Mouse (Mus musculus) stomach, embryonic 15.5 days (tissue): Measurements from ENCODE around the gene Fn1. TPM values are rescaled to one million over a fixed set of nuclear protein-coding genes. Genes with fewer than 3 reads are reported as not detected.
A peak's percentile ranks its signal among the peaks of the same experiment; 100 is the strongest.

Experiments
- ATAC-seq: fragments of 200-750 bp; cut with Nextera tagmentation; 2 replicates; pipeline ENCODE4 v1.8.0; 2017; ENCODE audit warnings: low read depth, moderate number of reproducible peaks, moderate TSS enrichment; ENCODE audit not compliant: insufficient read depth, low FRiP score
- H3K27ac ChIP-seq: fragments of 300-500 bp; sonication (generic); 2 replicates; pipeline ENCODE4 v1.5.1; 2015; ENCODE audit warnings: mild to moderate bottlenecking, inconsistent platforms
- H3K27me3 ChIP-seq: fragments of 300-500 bp; sonication (generic); replicated peaks from 2 replicates; pipeline ENCODE4 v1.6.1; 2015; ENCODE audit warnings: inconsistent platforms
- H3K36me3 ChIP-seq: fragments of 300-500 bp; sonication (generic); 2 replicates; pipeline ENCODE4 v1.6.1; 2015; ENCODE audit warnings: inconsistent platforms
- H3K4me1 ChIP-seq: fragments of 300-500 bp; sonication (generic); 2 replicates; pipeline ENCODE4 v1.6.1; 2015; ENCODE audit warnings: inconsistent platforms
- H3K4me2 ChIP-seq: fragments of 300-500 bp; sonication (generic); 2 replicates; pipeline ENCODE4 v1.6.1; 2015; ENCODE audit warnings: mild to moderate bottlenecking, inconsistent platforms
- H3K4me3 ChIP-seq: fragments of 300-500 bp; sonication (generic); replicated peaks from 2 replicates; pipeline ENCODE4 v1.5.1; 2015; ENCODE audit warnings: inconsistent platforms
- H3K9ac ChIP-seq: fragments of 300-500 bp; sonication (generic); 2 replicates; pipeline ENCODE4 v1.6.1; 2015; ENCODE audit warnings: inconsistent platforms
- H3K9me3 ChIP-seq: fragments of 300-500 bp; sonication (generic); 2 replicates; pipeline ENCODE4 v1.6.1; 2016; ENCODE audit warnings: inconsistent platforms
- WGBS: fragments of 180-500 bp; shearing (Covaris S2); methylation state at CpG from one replicate; pipeline ENCODE4 v1.1.7; 2015; 5-methylcytosine and 5-hydroxymethylcytosine counted together
- polyA plus RNA-seq: library from polyadenylated mRNA; unstranded; fragments of >200 nt; fragmentation: Nextera tagmentation; extraction: Ambion mirVana; gene quantifications from 2 replicates; pipeline ENCODE4 v1.2.1, GENCODE M21; 2015

Fn1 gene
- polyA plus RNA-seq = 117 and 124 TPM in 2 replicates

DNA sequence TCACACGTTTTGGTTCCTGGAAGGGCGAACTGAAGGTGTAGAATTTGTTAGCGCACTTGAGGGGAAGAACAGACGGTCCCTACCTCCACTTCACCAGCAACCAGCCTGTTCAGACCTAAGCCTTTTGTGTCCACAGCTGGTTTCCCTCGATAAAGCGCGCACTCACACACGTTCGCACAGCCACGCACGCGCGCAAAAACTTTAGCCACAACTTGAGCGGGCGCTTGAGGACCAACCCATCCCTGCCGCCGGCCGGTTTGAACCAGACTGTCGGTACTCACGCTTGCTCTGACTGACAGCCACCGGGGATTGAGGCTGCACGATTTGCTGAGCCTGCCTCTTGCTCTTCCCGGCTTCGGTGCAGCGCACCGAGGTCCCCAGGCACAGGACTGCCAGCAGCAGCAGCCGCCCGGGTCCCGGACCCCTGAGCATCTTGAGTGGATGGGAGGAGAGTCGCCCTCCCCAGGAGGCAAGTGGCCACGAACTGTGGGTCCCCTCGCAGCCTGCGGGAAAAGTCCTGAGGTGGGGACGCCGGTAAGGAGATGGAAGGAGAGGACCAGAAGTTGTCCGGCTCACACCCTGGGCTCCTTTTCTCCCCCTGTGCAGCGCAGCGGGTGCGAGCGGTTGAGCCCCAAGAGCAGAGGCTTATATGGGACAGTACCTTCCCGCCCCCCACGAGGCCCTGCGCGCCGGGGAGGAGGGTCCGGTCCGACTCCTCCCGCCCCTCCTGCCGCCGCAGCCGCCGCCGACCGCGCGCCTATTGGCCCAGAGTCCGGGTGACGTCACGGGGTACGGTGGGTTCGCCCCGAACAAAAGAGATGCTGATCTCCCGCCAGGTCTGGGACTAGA is at the start of gene Fn1:
Gene Fn1 (minus strand): TSS at position 650 of the 849 bp plus-strand sequence.
- H3K4me1 ChIP-seq = 0 out of 2 replicates have a peak, but pooled peaks cover 11% of the 10 kb centered on the region
- ATAC-seq = peak; percentile 91
- under 1% methylated on average over 63 of the region's 63 CpGs for WGBS

DNA sequence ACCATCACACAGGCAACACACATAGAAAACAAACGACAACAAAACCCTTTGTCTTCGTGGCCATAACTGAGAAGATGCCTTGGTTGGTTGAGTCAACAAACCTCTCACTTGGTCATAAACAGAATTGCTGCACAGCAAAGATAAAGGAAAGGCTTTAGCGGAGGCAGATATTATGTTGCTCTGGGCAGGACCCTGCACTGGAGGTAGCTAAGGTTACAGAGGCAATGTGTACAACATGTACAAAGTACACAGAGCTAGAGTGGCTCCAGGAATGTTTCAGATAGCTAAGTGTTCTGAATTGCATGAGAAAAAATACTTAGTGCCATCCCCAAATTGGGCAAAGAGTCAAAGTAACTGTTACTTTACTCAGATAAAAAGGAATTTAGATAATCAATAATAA is 43.1 kb upstream of the Fn1 start:
- WGBS = 64% methylated on average over 3 of the region's 3 CpGs
- no peaks in the 10 kb centered on the region for H3K36me3 ChIP-seq
- no peak overlapping the region for H3K4me3 ChIP-seq
- ATAC-seq = no peak
- H3K9me3 ChIP-seq = no peaks in the 10 kb centered on the region
- H3K27ac ChIP-seq = no peak overlapping the region
- H3K4me2 ChIP-seq = no peak overlapping the region
- H3K27me3 ChIP-seq = no peaks in the 10 kb centered on the region
- no peaks in the 10 kb centered on the region for H3K4me1 ChIP-seq
- H3K9ac ChIP-seq = no peak overlapping the region

More for the DNA sequence above, at the start of gene Fn1:
- Histone ChIP-seq H3K4me2 (peak within 1 kb of the TSS; percentile 90), H3K4me3 (peak within 1 kb of the TSS; percentile 65), H3K27ac (peak within 1 kb of the TSS; percentile 92), H3K9ac (peak within 1 kb of the TSS; percentile 59), H3K36me3 (no peaks in the 10 kb centered on the region; the same call in 1 of the 2 replicates), H3K9me3 (no peaks in the 10 kb centered on the region), H3K27me3 (no peaks in the 10 kb centered on the region)

DNA sequence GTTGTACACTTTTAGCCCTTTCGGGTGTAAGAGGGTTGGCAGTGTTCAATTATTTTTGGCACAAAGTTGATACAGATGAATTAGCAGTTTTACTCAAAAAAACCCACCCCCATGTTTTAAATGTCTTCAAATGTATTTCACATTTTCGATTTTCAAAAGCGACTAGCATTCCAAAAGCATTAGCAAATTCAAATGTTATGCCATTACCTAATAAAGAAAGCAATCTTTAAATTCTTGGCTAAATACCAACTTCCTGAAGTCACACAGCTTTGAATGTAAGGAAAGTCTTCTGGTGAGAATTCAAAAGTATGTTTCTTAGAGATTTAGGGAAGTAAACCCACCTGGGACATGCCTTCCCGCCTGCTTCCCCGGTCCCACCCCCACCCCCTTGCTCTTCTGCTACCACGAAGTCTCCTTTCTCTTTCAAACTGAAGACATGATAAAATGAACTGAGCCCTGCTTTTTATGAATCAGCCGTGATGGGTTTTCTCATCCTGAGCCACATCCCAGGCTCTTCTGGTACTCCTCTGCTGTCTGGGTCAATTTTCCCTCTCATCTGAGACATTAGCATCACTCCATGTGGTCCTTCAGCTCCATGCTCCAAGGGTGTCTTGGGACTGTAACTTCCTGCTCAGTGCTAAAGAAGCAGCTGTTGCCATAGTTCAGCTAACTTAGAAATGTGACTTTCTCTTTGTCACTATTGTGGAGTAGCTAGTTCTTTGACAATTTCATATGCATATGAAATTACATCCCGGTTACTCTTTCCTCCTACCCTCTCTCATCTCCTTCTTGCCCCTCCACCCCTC is 38.7 kb upstream of the Fn1 start:
- 48% methylated on average over 8 of the region's 8 CpGs for WGBS
- Histone ChIP-seq H3K36me3 (no peaks in the 10 kb centered on the region), H3K4me3 (no peak overlapping the region), H3K4me1 (no peaks in the 10 kb centered on the region), H3K9ac (no peak overlapping the region), H3K9me3 (no peaks in the 10 kb centered on the region), H3K27me3 (no peaks in the 10 kb centered on the region), H3K4me2 (no peak overlapping the region), H3K27ac (no peak overlapping the region)
- no peak for ATAC-seq

DNA sequence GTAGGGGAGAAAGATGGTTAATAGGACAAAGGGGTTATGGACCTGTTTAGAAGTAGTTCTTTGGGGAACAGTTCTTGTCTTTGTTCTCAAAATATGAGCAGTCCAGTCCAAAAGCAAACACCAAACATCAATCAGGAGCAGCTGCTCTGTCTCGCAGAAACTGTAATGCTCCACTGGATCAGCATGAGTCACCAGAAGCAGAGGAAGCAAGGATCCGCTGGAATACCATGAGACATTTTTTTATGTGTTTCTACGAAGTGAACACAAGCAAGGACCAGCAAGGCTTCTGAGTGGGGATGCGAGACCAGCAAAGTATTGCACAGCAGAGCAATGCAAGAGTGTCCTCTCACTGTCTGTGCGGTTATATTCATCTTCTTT is 35.9 kb upstream of the Fn1 start:
- H3K4me3 ChIP-seq = no peak overlapping the region
- H3K27me3 ChIP-seq = no peaks in the 10 kb centered on the region
- no peak for ATAC-seq
- no peaks in the 10 kb centered on the region for H3K36me3 ChIP-seq
- H3K4me2 ChIP-seq = no peak overlapping the region
- no peaks in the 10 kb centered on the region for H3K4me1 ChIP-seq
- no peak overlapping the region for H3K27ac ChIP-seq
- 77% methylated on average over 5 of the region's 5 CpGs for WGBS
- no peak overlapping the region for H3K9ac ChIP-seq
- no peaks in the 10 kb centered on the region for H3K9me3 ChIP-seq

DNA sequence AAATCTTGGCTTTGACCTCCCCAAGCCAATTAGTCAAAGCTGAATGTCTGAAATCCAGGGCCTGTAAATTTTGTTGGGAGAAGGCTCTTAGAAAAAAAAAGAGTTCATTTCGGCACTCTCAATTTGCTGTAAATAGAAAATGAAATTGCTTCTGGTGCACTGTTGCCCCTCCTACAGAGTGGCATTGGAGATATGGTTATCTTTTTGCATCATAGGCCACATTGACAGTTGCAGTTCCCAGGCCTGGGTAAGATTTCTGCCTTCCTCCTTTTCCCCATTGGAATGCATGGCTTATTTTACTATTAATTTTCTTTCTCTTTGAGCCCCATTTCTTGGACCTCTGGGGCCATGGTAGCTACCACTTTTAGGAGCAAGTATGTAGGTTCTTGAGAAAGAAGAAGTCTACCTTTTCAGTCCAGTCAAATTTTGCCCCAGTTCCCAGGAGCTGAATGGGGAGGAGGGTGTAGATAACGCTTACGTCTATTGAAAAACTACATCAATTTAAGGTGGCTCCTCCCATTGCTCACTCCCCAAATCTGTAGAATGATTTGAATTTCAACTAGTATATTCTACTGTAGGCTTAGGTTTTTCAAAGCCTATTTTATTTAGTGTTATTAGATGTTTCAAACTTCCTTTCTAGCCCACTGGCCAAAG is 35.4 kb upstream of the Fn1 start:
- H3K4me3 ChIP-seq = no peak overlapping the region
- no peak overlapping the region for H3K9ac ChIP-seq
- H3K36me3 ChIP-seq = no peaks in the 10 kb centered on the region
- H3K27me3 ChIP-seq = no peaks in the 10 kb centered on the region
- ATAC-seq = no peak
- no peaks in the 10 kb centered on the region for H3K4me1 ChIP-seq
- no peak overlapping the region for H3K27ac ChIP-seq
- no peak overlapping the region for H3K4me2 ChIP-seq
- WGBS = 87% methylated on average over 3 of the region's 3 CpGs
- no peaks in the 10 kb centered on the region for H3K9me3 ChIP-seq

DNA sequence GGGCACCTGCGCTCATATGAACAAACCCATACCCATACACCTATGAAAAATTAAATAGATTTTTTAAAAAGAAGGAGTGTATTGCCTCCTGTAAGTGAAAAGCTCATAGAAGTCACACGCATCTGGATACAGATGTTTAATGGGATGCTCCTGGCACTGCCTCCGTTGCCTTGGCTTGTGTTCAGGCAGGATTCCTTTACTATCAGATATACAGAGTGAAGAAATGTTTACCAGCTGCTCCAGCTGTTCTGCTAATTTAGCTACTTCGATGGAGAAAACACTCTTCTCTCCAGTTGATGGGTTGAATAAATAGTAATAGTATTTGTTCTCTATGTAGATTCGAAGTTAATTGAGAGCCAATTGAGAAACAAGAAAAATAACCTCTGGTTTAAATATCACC is 33.8 kb upstream of the Fn1 start:
- ATAC-seq = no peak
- 60% methylated on average over 5 of the region's 5 CpGs for WGBS

DNA sequence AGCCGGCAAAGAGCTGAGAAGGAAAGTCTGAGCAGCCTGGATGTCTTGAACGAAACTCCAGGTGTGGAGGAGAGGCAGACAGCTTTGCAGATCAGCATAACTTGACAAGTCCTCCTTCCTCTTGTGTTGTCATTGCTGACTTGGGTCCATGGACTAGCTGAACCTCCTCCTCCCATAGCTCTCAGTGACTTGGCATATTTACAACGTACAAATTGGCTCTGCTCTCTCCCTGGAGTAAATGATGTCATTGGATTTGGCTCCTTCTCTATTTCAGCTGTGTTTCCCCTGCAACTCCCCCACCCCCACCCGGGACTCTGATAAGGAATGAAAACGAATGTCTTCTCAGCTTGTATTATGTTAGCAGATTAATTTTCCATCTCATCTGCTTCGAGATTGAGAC is 30.7 kb upstream of the Fn1 start:
- WGBS = 44% methylated on average over 6 of the region's 6 CpGs
- Histone ChIP-seq H3K9me3 (no peaks in the 10 kb centered on the region), H3K36me3 (no peaks in the 10 kb centered on the region), H3K4me2 (no peak overlapping the region), H3K27ac (no peak overlapping the region), H3K4me1 (no peaks in the 10 kb centered on the region), H3K4me3 (no peak overlapping the region), H3K27me3 (no peaks in the 10 kb centered on the region), H3K9ac (no peak overlapping the region)
- ATAC-seq = no peak

More for the DNA sequence above, 33.8 kb upstream of the Fn1 start:
- Histone ChIP-seq H3K27ac (no peak overlapping the region), H3K4me1 (no peaks in the 10 kb centered on the region), H3K4me2 (no peak overlapping the region), H3K9ac (no peak overlapping the region), H3K27me3 (no peaks in the 10 kb centered on the region), H3K4me3 (no peak overlapping the region), H3K36me3 (no peaks in the 10 kb centered on the region), H3K9me3 (no peaks in the 10 kb centered on the region)

DNA sequence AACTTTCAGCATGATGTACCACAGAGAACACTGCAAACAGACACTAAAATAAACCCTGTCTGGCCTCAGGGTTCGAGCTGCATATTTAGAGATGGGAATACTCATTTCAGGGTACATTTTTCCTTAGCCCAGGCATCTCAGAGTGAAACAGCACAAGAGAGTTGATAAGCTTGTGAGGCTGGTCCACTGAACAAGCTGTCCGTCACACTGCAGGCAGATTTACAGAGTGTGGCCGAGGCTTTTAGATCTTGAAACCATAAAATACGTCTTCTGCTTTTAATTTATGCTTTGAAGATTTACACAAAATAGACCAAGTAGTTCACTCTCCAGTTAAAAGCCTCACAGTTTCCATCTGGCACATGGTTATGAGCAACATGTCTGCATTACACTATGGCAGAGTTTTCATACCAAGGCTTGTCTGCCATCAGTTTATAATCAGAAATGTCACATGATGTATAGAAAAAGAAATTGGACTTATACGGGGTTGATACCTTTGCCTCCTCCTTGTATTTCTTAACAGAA is 29.3 kb upstream of the Fn1 start:
- H3K4me1 ChIP-seq = no peaks in the 10 kb centered on the region
- 34% methylated on average over 5 of the region's 5 CpGs for WGBS
- H3K36me3 ChIP-seq = no peaks in the 10 kb centered on the region
- no peak overlapping the region for H3K4me2 ChIP-seq
- H3K27ac ChIP-seq = no peak overlapping the region
- H3K4me3 ChIP-seq = no peak overlapping the region
- H3K9me3 ChIP-seq = no peaks in the 10 kb centered on the region
- no peaks in the 10 kb centered on the region for H3K27me3 ChIP-seq
- ATAC-seq = no peak
- H3K9ac ChIP-seq = no peak overlapping the region

DNA sequence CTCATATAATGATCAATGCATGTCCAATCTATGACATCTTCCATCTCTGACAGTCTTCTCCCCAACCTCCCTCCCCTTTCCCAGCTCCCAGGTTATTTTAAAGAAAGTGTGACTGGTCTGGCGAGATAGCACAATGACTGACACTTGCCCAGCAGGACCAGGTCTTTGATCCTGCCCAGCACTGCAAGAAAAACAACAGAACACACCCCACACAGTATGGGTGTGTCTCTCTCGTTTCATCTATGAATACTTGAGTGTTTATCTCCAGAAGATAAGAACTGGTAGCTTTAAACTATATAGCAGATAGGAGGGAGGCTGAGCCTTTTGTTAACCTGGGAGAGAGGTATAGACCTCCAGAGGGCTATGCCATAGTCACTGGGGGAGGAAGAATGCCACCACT is 28.3 kb upstream of the Fn1 start:
- Histone ChIP-seq H3K9me3 (no peaks in the 10 kb centered on the region), H3K27ac (no peak overlapping the region), H3K4me3 (no peak overlapping the region), H3K4me2 (no peak overlapping the region), H3K4me1 (no peaks in the 10 kb centered on the region), H3K36me3 (no peaks in the 10 kb centered on the region), H3K9ac (no peak overlapping the region), H3K27me3 (no peaks in the 10 kb centered on the region)
- ATAC-seq = peak; percentile 39; the same call in 1 of the 2 replicates
- WGBS = 32% methylated on average over 2 of the region's 2 CpGs

DNA sequence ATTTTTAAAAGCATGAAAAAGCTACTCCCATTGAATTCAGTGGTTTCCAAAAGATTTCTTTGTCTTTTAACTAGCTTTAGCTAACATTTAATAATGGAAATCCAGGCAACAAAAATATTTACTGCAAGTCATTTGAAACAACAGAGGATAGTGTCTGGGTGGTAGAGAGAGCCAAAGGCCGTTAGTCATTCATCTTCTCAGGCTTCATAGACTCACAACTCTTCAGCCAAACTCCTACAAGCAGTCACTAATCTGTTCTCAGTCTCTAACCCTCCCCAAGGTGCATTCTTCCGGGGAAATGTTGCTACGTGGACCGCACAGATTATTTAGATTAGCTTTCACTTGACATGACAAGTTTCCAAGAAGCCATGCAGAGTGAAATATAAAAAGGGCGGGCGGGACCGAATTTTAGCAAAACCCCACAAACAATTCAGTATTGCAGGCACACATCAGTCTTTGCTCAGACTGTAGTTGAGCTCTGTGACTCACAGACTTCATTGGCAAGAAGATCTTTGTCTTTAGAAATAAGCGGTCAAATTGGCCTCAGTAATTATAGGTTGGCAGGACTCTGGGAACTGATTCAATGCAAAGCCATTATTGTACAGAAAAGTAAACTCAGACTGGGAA is 27.2 kb upstream of the Fn1 start:
- no peak overlapping the region for H3K4me2 ChIP-seq
- no peaks in the 10 kb centered on the region for H3K27me3 ChIP-seq
- ATAC-seq = no peak
- H3K9ac ChIP-seq = no peak overlapping the region
- no peak overlapping the region for H3K4me3 ChIP-seq
- H3K36me3 ChIP-seq = no peaks in the 10 kb centered on the region
- H3K27ac ChIP-seq = no peak overlapping the region
- no peaks in the 10 kb centered on the region for H3K9me3 ChIP-seq
- 58% methylated on average over 8 of the region's 8 CpGs for WGBS
- H3K4me1 ChIP-seq = no peaks in the 10 kb centered on the region

DNA sequence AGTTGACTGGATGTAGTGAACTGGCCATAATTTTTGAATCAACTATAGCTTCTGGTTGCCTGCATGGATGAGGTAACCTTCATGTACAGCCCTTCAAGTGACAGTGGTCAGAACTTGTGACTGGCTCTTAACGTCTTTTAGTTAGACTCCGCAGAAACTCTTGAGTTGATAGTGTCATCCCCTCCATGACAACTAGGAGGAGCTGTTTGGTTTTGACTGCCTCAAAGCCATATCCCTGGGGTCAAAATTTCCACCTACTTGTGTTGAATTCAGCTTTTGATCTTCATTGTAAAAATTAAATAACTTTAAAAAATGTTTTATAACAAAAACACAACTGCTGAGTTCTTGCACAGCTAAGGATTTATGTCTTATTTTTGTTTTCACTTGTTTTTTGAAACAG is 22.4 kb upstream of the Fn1 start:
- Histone ChIP-seq H3K9ac (no peak overlapping the region), H3K4me1 (no peaks in the 10 kb centered on the region), H3K4me3 (no peak overlapping the region), H3K36me3 (no peaks in the 10 kb centered on the region), H3K27ac (no peak overlapping the region), H3K9me3 (no peaks in the 10 kb centered on the region), H3K4me2 (no peak overlapping the region), H3K27me3 (no peaks in the 10 kb centered on the region)
- WGBS = 75% methylated on average over 2 of the region's 2 CpGs
- no peak for ATAC-seq
